Mouse (Mus musculus) erythroid progenitor cell, adult 5-6 weeks (primary cell): ENCODE results near the gene Olfr1299. TPM values are rescaled to one million over a fixed set of nuclear protein-coding genes. Genes with fewer than 3 reads are reported as not detected.

ENCODE experiments used
- ATAC-seq: replicated peaks from 2 replicates; pipeline ENCODE4 v1.8.0; 2016; ENCODE audit warnings: moderate number of reproducible peaks, mild to moderate bottlenecking, moderate TSS enrichment, inconsistent platforms; ENCODE audit not compliant: poor library complexity, low FRiP score, severe bottlenecking
- total RNA-seq, 2 experiments: library from RNA; stranded (forward) in 1 of 2; stranded (reverse) in 1 of 2; fragments of 150-400 nt in 1 of 2; fragments of 186-747, 209-891 nt in 1 of 2; gene quantifications; 2 replicates each; pipeline versions ENCODE4 v1.2.3 to v1.2.4; 2015 to 2017; ENCODE audit warnings: low replicate concordance in 2 of 2

The Olfr1299 gene
- total RNA-seq (2015; ENCODE audit: low replicate concordance): not detected in 2 replicates
- not detected in 2 replicates for total RNA-seq (2017; ENCODE audit: low replicate concordance)

- no peak for ATAC-seq
These were observed at the start of gene Olfr1299 for GRCm38 (mm10) chr2:111661119-111661518. Gene Olfr1299, plus strand, starts transcription at chr2:111661419.

- no peak for ATAC-seq
These were observed 34.8 kb upstream of the Olfr1299 start, which contains the start of gene Olfr1297 for GRCm38 (mm10) chr2:111626397-111626796. Gene Olfr1297, minus strand, starts transcription at chr2:111626497.

GRCm38 (mm10) chr2:111649101-111649500 lies 12.1 kb upstream of the Olfr1299 start, which contains the start of gene Olfr1298:
Gene Olfr1298, minus strand, starts transcription at chr2:111649201.
- no peak for ATAC-seq

Other genes starting within 250 kb of the Olfr1299 start
- gene Olfr1286, start 238.3 kb upstream of the Olfr1299 start, total RNA-seq (2015; ENCODE audit: low replicate concordance): not detected in 2 replicates
- gene Olfr1286, start 238.3 kb upstream of the Olfr1299 start, total RNA-seq (2017; ENCODE audit: low replicate concordance): not detected in 2 replicates
- gene Olfr1287, start 212.3 kb upstream of the Olfr1299 start, total RNA-seq (2015; ENCODE audit: low replicate concordance): not detected in 2 replicates
- not detected in 2 replicates for gene Olfr1287, start 212.3 kb upstream of the Olfr1299 start, total RNA-seq (2017; ENCODE audit: low replicate concordance)
- gene Olfr1288, start 187.3 kb upstream of the Olfr1299 start, total RNA-seq (2015; ENCODE audit: low replicate concordance): not detected in 2 replicates
- not detected in 2 replicates for gene Olfr1288, start 187.3 kb upstream of the Olfr1299 start, total RNA-seq (2017; ENCODE audit: low replicate concordance)
- gene Olfr1289, start 180.6 kb upstream of the Olfr1299 start, total RNA-seq (2015; ENCODE audit: low replicate concordance): not detected in 2 replicates
- not detected in 2 replicates for gene Olfr1289, start 180.6 kb upstream of the Olfr1299 start, total RNA-seq (2017; ENCODE audit: low replicate concordance)
- not detected in 2 replicates for gene Olfr1290, start 167.6 kb upstream of the Olfr1299 start, total RNA-seq (2015; ENCODE audit: low replicate concordance)
- gene Olfr1290, start 167.6 kb upstream of the Olfr1299 start, total RNA-seq (2017; ENCODE audit: low replicate concordance): not detected in 2 replicates
- not detected in 2 replicates for gene Olfr1291-ps1, start 164.2 kb upstream of the Olfr1299 start, total RNA-seq (2015; ENCODE audit: low replicate concordance)
- not detected in 2 replicates for gene Olfr1291-ps1, start 164.2 kb upstream of the Olfr1299 start, total RNA-seq (2017; ENCODE audit: low replicate concordance)
- not detected in 2 replicates for gene Olfr1293-ps, start 136.2 kb upstream of the Olfr1299 start, total RNA-seq (2015; ENCODE audit: low replicate concordance)
- gene Olfr1293-ps, start 136.2 kb upstream of the Olfr1299 start, total RNA-seq (2017; ENCODE audit: low replicate concordance): not detected in 2 replicates
- gene Olfr1294, start 121.1 kb upstream of the Olfr1299 start, total RNA-seq (2015; ENCODE audit: low replicate concordance): not detected in 2 replicates
- not detected in 2 replicates for gene Olfr1294, start 121.1 kb upstream of the Olfr1299 start, total RNA-seq (2017; ENCODE audit: low replicate concordance)
- gene Olfr1295, start 91.7 kb upstream of the Olfr1299 start, total RNA-seq (2015; ENCODE audit: low replicate concordance): not detected in 2 replicates
- gene Olfr1295, start 91.7 kb upstream of the Olfr1299 start, total RNA-seq (2017; ENCODE audit: low replicate concordance): not detected in 2 replicates
- gene Olfr1297, start 34.9 kb upstream of the Olfr1299 start, total RNA-seq (2015; ENCODE audit: low replicate concordance): not detected in 2 replicates
- gene Olfr1297, start 34.9 kb upstream of the Olfr1299 start, total RNA-seq (2017; ENCODE audit: low replicate concordance): not detected in 2 replicates
- not detected in 2 replicates for gene Olfr1298, start 12.2 kb upstream of the Olfr1299 start, total RNA-seq (2015; ENCODE audit: low replicate concordance)
- gene Olfr1298, start 12.2 kb upstream of the Olfr1299 start, total RNA-seq (2017; ENCODE audit: low replicate concordance): not detected in 2 replicates
- not detected in 2 replicates for gene Olfr1301, start 89.6 kb downstream of the Olfr1299 start, total RNA-seq (2015; ENCODE audit: low replicate concordance)
- gene Olfr1301, start 89.6 kb downstream of the Olfr1299 start, total RNA-seq (2017; ENCODE audit: low replicate concordance): not detected in 2 replicates
- gene Olfr1302, start 116.0 kb downstream of the Olfr1299 start, total RNA-seq (2015; ENCODE audit: low replicate concordance): not detected in 2 replicates
- gene Olfr1302, start 116.0 kb downstream of the Olfr1299 start, total RNA-seq (2017; ENCODE audit: low replicate concordance): not detected in 2 replicates
- gene Olfr1303, start 158.9 kb downstream of the Olfr1299 start, total RNA-seq (2015; ENCODE audit: low replicate concordance): not detected in 2 replicates
- gene Olfr1303, start 158.9 kb downstream of the Olfr1299 start, total RNA-seq (2017; ENCODE audit: low replicate concordance): not detected in 2 replicates
- not detected in 2 replicates for gene Olfr1305, start 215.7 kb downstream of the Olfr1299 start, total RNA-seq (2015; ENCODE audit: low replicate concordance)
- not detected in 2 replicates for gene Olfr1305, start 215.7 kb downstream of the Olfr1299 start, total RNA-seq (2017; ENCODE audit: low replicate concordance)